Mouse (Mus musculus) C2C12 (cell line): Measurements from ENCODE around the gene Atrn. TPM values are rescaled to one million over a fixed set of nuclear protein-coding genes. Genes with fewer than 3 reads are reported as not detected.

Source experiments
- H3K27me3 ChIP-seq: one replicate; pipeline ENCODE4 v1.6.1; 2011; ENCODE audit not compliant: control insufficient read depth, insufficient read depth, insufficient read length
- H3K36me3 ChIP-seq: one replicate; pipeline ENCODE4 v1.6.1; 2011; ENCODE audit not compliant: control insufficient read depth, insufficient read depth
- H3K4me3 ChIP-seq: one replicate; pipeline ENCODE4 v1.5.1; 2011; ENCODE audit warnings: mild to moderate bottlenecking, control low read depth; ENCODE audit not compliant: poor library complexity, insufficient read depth, severe bottlenecking
- H3K79me2 ChIP-seq: one replicate; pipeline ENCODE4 v1.6.1; 2011; ENCODE audit not compliant: control insufficient read depth, insufficient read depth
- H3K79me3 ChIP-seq: one replicate; pipeline ENCODE4 v1.6.1; 2011; ENCODE audit warnings: low read depth, control low read depth
- H3ac ChIP-seq: one replicate; pipeline ENCODE3; 2011; ENCODE audit warnings: low read depth; ENCODE audit not compliant: control insufficient read depth, insufficient read length
- CEBPB ChIP-seq: IDR thresholded peaks from one replicate; pipeline ENCODE4 v1.6.1; 2011; ENCODE audit warnings: low read depth, mild to moderate bottlenecking, control low read depth, moderate library complexity
- CTCF ChIP-seq: IDR thresholded peaks from one replicate; pipeline ENCODE4 v1.5.1; 2011; ENCODE audit not compliant: control insufficient read depth, insufficient read depth, insufficient read length
- FOSL1 ChIP-seq: IDR thresholded peaks from one replicate; pipeline ENCODE4 v1.8.0; 2011; ENCODE audit warnings: mild to moderate bottlenecking, low read length; ENCODE audit not compliant: poor library complexity, insufficient read depth, severe bottlenecking
- MAX ChIP-seq: IDR thresholded peaks from one replicate; pipeline ENCODE4 v1.6.1; 2011; ENCODE audit warnings: mild to moderate bottlenecking, control low read depth
- MYOD1 ChIP-seq: IDR thresholded peaks from one replicate; pipeline ENCODE4 v1.6.1; 2011; ENCODE audit warnings: low read depth; ENCODE audit not compliant: control insufficient read depth, insufficient read length
- MYOG ChIP-seq: IDR thresholded peaks from one replicate; pipeline ENCODE4 v1.6.1; 2011; ENCODE audit not compliant: control insufficient read depth, insufficient read length; ENCODE audit errors: extremely low read depth
- USF1 ChIP-seq: IDR thresholded peaks from one replicate; pipeline ENCODE4 v1.6.1; 2011; ENCODE audit warnings: low read depth, mild to moderate bottlenecking, control low read depth, moderate library complexity
- polyA plus RNA-seq: library from polyadenylated mRNA; unstranded; fragments of >200 nt; fragmentation: generic; extraction: Trizol; gene quantifications from one replicate; pipeline ENCODE4 v1.2.1, GENCODE M21; 2012; ENCODE audit warnings: missing spikeins

Gene Atrn
- polyA plus RNA-seq, 1 experiment = 5.6 TPM

DNA sequence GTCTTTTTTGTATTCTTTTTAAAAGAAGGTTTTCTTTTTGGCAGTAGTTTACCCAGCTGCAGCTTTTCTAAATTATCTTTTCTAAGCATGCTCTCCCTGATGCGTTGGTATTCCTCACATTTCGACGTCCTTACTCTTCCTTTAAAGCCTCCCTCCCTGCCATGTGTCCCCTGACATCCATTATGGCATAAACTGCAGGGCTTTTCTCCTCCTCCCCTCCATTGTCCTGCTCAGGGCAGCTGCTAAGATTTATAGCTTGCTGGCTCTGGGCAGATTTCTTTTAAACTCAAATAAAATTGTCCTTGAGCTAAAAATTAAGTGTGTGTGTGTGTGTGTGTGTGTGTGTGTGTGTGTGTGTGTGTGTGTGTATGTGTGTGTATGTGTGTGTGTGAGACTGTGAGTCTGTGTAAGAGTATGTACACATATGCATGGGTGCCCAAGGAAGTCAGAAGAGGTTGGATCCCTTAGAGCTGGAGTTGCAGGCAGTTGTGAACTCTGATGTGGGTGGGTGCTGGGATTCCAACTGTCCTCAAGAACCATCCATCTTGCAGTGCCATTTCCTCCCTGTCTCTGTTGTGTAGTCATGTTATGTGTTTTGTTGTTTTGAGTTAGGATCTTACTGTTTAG, 10.3 kb downstream of the Atrn start:
- Histone ChIP-seq H3K79me2 (peaks cover 78% of the 10 kb centered on the region), H3ac (no peak overlapping the region), H3K27me3 (no peaks in the 10 kb centered on the region), H3K4me3 (no peak overlapping the region), H3K79me3 (peaks cover 28% of the 10 kb centered on the region), H3K36me3 (no peaks in the 10 kb centered on the region)
- TF ChIP-seq MAX = no peak
- TF ChIP-seq MYOD1 = no peak
- no peak for TF ChIP-seq MYOG
- TF ChIP-seq USF1 = no peak
- no peak for TF ChIP-seq FOSL1

GRCm38 (mm10) chr2:130917686-130918085, 11.4 kb downstream of the Atrn start:
- TF ChIP-seq MYOG (no peak), CTCF (no peak), USF1 (no peak), CEBPB (no peak), FOSL1 (no peak), MYOD1 (no peak), MAX (no peak)
- no peaks in the 10 kb centered on the region for H3K36me3 ChIP-seq
- H3K79me3 ChIP-seq = peaks cover 26% of the 10 kb centered on the region
- H3K27me3 ChIP-seq = no peaks in the 10 kb centered on the region
- no peak overlapping the region for H3K4me3 ChIP-seq
- H3ac ChIP-seq = no peak overlapping the region
- H3K79me2 ChIP-seq = peaks cover 68% of the 10 kb centered on the region

GRCm38 (mm10) chr2:130919062-130919593, 12.8 kb downstream of the Atrn start:
- no peaks in the 10 kb centered on the region for H3K36me3 ChIP-seq
- peaks cover 27% of the 10 kb centered on the region for H3K79me3 ChIP-seq
- no peak for TF ChIP-seq CTCF
- no peak for TF ChIP-seq USF1
- no peak for TF ChIP-seq MAX
- no peak for TF ChIP-seq MYOG
- TF ChIP-seq FOSL1 = no peak
- no peak for TF ChIP-seq MYOD1
- TF ChIP-seq CEBPB = no peak
- H3K4me3 ChIP-seq = no peak overlapping the region
- H3K27me3 ChIP-seq = no peaks in the 10 kb centered on the region
- H3K79me2 ChIP-seq = peaks cover 70% of the 10 kb centered on the region
- H3ac ChIP-seq = no peak overlapping the region

DNA sequence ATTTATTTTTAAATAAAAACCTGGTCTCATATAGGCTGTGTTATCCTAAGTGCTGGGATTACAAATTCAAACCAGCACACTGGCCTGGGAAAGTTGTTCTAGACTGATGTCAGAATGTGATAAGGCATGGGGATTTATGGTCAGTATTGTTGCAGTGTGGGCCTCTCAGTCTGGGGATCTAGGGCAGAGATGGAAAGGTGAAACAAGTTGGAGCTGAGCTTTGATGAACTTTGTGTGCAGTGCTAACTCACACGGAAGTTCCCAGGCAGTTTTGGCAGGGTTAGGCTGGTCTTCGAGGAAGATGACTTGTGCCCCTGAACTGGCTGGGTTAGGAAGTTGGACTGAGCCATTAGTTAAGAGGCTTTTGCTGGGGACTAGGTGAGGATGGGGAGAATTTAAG, 18.7 kb downstream of the Atrn start:
- H3K27me3 ChIP-seq = no peaks in the 10 kb centered on the region
- peaks cover 69% of the 10 kb centered on the region for H3K79me2 ChIP-seq
- no peaks in the 10 kb centered on the region for H3K36me3 ChIP-seq
- no peak for TF ChIP-seq CEBPB
- TF ChIP-seq USF1 = no peak
- no peak for TF ChIP-seq CTCF
- no peak for TF ChIP-seq MYOD1
- TF ChIP-seq FOSL1 = no peak
- no peak for TF ChIP-seq MAX
- no peak for TF ChIP-seq MYOG
- H3ac ChIP-seq = no peak overlapping the region
- no peak overlapping the region for H3K4me3 ChIP-seq
- H3K79me3 ChIP-seq = peaks cover 13% of the 10 kb centered on the region

GRCm38 (mm10) chr2:130928031-130928430, 21.7 kb downstream of the Atrn start:
- no peak overlapping the region for H3K4me3 ChIP-seq
- peaks cover 8% of the 10 kb centered on the region for H3K79me3 ChIP-seq
- H3ac ChIP-seq = no peak overlapping the region
- peaks cover 64% of the 10 kb centered on the region for H3K79me2 ChIP-seq
- no peaks in the 10 kb centered on the region for H3K27me3 ChIP-seq
- no peak for TF ChIP-seq MYOG
- no peak for TF ChIP-seq MYOD1
- no peak for TF ChIP-seq CEBPB
- TF ChIP-seq FOSL1 = no peak
- TF ChIP-seq MAX = no peak
- TF ChIP-seq CTCF = no peak
- no peak for TF ChIP-seq USF1
- no peaks in the 10 kb centered on the region for H3K36me3 ChIP-seq

- Histone ChIP-seq H3K27me3 (no peaks in the 10 kb centered on the region), H3ac (no peak overlapping the region), H3K36me3 (no peaks in the 10 kb centered on the region), H3K79me2 (peaks cover 59% of the 10 kb centered on the region), H3K4me3 (no peak overlapping the region), H3K79me3 (peaks cover 8% of the 10 kb centered on the region)
- TF ChIP-seq MYOG = no peak
- TF ChIP-seq MAX = no peak
- TF ChIP-seq FOSL1 = no peak
- TF ChIP-seq USF1 = no peak
- TF ChIP-seq CTCF = no peak
- no peak for TF ChIP-seq MYOD1
- TF ChIP-seq CEBPB = no peak
Observed at GRCm38 (mm10) chr2:130928530-130928929, 22.2 kb downstream of the Atrn start.
